Mouse (Mus musculus) cortical plate, adult 2 months (tissue): ENCODE measurements around the gene Cyp3a13.

Experiments
- CTCF ChIP-seq: fragments of 200-500 bp; IDR thresholded peaks from 2 replicates; pipeline ENCODE4 v1.5.1; 2011; ENCODE audit warnings: mild to moderate bottlenecking, control low read depth, low read length; ENCODE audit not compliant: insufficient read depth; ENCODE audit errors: extremely low read depth
- POLR2A ChIP-seq: fragments of 200-500 bp; IDR thresholded peaks from 2 replicates; pipeline ENCODE4 v1.6.1; 2011; ENCODE audit warnings: mild to moderate bottlenecking, low read length, control low read depth; ENCODE audit not compliant: insufficient read depth; ENCODE audit errors: extremely low read depth

DNA sequence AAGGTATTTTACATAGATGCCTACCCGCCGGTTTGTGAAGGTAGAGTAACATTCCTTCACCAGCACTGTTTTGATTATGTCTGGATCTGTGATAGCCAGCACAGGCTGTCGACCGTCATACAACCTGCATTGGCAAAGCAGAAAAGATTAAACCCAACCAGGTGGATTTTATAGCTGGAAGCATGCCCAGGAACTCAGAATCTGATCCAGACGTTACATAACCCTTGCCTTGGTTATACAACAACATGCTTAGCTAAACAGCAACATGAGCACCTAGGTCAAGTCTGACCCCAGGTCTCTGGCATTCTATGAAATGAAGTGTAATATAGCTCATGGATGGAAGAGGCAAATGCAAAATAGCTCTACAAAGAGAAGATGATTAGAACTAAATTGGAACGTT, 5.9 kb downstream of the Cyp3a13 start:
- TF ChIP-seq CTCF: no peak
- TF ChIP-seq POLR2A: no peak
